Mouse (Mus musculus): ENCODE measurements around the gene Gm11639. TPM values are rescaled to one million over a fixed set of nuclear protein-coding genes. Genes with fewer than 3 reads are reported as not detected.
"Not testable (repeated sequence)": the region's sequence is repeated elsewhere in the genome, so short reads cannot be mapped to it uniquely, and the experiment has no call there.

Gene Gm11639
- polyA plus RNA-seq, 1 experiment from 2014 or later: 0.01 TPM

DNA sequence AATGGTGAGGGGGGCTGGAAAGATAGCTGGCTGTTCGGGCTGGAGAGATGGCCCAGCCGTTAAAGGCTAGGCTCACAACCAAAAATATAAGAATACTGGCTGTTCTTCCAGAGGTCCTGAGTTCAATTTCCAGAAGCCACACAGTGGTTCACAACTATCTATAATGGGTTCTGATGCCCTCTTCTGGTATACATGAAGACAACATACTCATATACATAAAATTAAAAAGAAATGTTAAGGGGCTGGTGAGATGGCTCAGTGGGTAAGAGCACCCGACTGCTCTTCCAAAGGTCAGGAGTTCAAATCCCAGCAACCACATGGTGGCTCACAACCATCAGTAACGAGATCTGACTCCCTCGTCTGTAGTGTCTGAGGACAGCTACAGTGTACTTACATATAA lies 436.3 kb downstream of the Gm11639 start:
- not testable (repeated sequence) for H3K27ac ChIP-seq; H3K4me3 ChIP-seq; H3K27me3 ChIP-seq; H3K4me2 ChIP-seq; H3K9ac ChIP-seq; H3K9me3 ChIP-seq; H3K4me1 ChIP-seq; ATAC-seq (ENCODE audit: insufficient number of reproducible peaks, insufficient read depth, low FRiP score, low TSS enrichment, low read depth); H3K36me3 ChIP-seq
- WGBS: 66% methylated on average over 5 of the region's 5 CpGs

DNA sequence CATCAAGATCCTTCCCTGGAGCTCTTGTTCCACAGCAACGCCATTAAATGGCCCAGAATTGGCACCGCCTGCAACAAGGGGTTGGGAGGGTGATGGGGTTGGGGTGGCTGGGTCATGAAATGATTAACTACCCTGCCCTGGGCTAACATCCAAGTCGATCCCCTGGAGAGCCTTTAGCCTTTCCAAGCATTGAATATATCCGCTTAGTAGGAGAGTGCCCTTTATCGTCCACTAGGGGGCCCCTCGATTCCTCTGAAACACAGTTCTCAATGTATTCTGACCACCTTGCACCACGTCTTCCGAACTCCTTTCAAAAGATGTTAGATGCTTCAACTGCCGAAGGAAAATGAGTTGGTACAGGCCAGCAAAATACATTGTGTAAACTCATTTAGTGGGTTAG lies 438.5 kb downstream of the Gm11639 start:
- ATAC-seq (ENCODE audit: insufficient number of reproducible peaks, insufficient read depth, low FRiP score, low TSS enrichment, low read depth): no peak
- Histone ChIP-seq H3K4me2 (no peak overlapping the region), H3K9me3 (no peaks in the 10 kb centered on the region), H3K4me1 (peaks cover 10% of the 10 kb centered on the region), H3K9ac (no peak overlapping the region), H3K27ac (no peak overlapping the region), H3K36me3 (0 out of 2 replicates have a peak, but pooled peaks cover 3% of the 10 kb centered on the region), H3K4me3 (no peak overlapping the region), H3K27me3 (no peaks in the 10 kb centered on the region)
- 5% methylated on average over 9 of the region's 9 CpGs for WGBS

DNA sequence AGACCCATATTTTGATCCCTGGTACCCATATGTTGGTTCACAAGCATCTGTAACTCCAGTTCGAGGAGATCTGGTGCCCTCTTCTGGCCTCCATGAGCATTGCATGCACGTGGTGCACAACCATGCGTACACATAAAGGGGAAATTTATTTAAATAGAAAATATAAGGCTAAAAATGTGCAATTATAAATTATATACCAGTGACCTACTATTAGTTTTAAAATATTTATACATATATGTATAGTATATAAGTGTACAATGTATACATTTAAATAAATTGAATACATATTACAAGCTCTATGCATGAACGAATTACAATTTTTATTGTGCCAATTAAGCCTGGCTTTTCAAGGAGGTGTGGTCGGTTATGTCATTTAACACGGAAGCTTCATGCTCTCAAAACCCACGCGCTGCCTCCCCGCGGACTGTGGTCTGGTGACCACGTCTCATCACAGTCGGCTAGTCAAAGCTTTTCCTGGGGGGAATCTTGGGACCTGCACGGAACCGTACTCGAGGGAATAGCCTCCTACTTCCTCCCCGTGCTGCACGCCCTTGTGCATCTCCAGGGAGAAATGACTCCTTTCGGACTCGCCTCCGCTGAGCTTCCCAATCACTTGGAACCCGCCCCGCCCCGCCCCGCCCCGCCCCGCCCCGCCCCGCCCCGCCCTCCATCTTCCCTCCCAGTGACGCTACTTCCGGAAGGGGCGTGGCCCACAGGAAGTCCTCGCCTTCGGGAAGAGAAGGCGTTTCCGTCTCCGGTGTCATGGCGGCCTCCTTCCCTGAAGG lies 440.4 kb downstream of the Gm11639 start, which contains the start of gene Mettl2:
Gene Mettl2 (plus strand): TSS at position 691 of the 785 bp plus-strand sequence.
- Histone ChIP-seq H3K36me3 (peaks cover 20% of the 10 kb centered on the region), H3K27me3 (no peaks in the 10 kb centered on the region), H3K9ac (peak within 1 kb of the TSS; percentile 83), H3K9me3 (no peaks in the 10 kb centered on the region), H3K4me2 (peak within 1 kb of the TSS; percentile 93), H3K4me3 (peak within 1 kb of the TSS; percentile 98), H3K27ac (peak within 1 kb of the TSS; percentile 55; the same call in 1 of the 2 replicates), H3K4me1 (peaks cover 10% of the 10 kb centered on the region)
- ATAC-seq (ENCODE audit: insufficient number of reproducible peaks, insufficient read depth, low FRiP score, low TSS enrichment, low read depth): peak; percentile 80
- WGBS: 1% methylated on average over 37 of the region's 38 CpGs

DNA sequence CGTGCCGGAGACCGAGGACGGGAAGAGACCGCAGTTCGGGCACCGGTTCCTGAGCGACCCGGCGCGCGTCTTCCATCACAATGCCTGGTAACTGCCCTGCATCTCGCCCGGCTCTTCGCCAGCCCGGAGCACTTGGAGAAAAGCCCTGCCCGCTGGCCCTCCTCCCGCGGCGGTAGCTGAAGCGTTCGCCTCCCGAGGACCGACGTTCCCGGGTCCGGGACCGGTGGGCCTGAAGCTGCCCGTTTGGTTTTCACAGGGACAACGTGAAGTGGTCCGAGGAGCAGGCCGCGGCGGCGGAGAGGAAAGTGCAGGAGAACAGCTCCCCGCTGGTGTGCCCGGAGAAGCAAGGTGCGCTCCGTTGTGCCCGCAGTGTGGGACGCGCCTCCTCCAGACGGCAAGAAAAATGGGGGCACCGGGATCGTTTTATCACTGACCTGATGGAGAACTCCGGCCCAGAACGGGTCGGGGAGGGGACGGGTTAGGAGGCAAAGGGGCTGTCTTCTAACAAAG lies 441.1 kb downstream of the Gm11639 start:
- Histone ChIP-seq H3K9ac (peak overlapping the region; percentile 83), H3K4me1 (peaks cover 10% of the 10 kb centered on the region), H3K4me2 (peak overlapping the region; percentile 93), H3K27ac (no peak overlapping the region), H3K27me3 (no peaks in the 10 kb centered on the region), H3K36me3 (peaks cover 27% of the 10 kb centered on the region), H3K9me3 (no peaks in the 10 kb centered on the region), H3K4me3 (peak overlapping the region; percentile 98)
- under 1% methylated on average over 49 of the region's 49 CpGs for WGBS
- 0 out of 2 replicates have a peak, but pooled peaks have one; percentile 33 for ATAC-seq (ENCODE audit: insufficient number of reproducible peaks, insufficient read depth, low FRiP score, low TSS enrichment, low read depth)

DNA sequence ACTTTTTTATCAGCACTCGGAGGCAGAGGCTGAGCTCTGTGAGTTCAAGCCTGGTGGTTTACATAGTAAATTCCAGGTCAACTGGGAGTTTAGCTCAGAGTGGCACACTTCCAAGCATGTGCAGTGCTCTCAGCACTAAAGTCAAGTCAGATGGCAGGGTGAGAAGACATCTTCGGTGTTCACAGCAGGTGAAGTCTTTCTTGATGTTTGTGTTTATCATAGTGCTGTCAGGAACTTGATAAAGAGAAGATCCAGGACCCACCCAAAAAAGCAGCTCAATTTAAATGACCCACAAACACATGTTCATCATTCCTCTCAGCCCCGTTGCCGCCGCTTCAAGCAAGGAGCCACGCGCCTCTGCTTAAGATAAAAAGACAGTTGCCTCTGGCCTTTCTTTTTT lies 450.2 kb downstream of the Gm11639 start:
- no peak for ATAC-seq (ENCODE audit: insufficient number of reproducible peaks, insufficient read depth, low FRiP score, low TSS enrichment, low read depth)
- Histone ChIP-seq H3K9me3 (no peaks in the 10 kb centered on the region), H3K4me2 (no peak overlapping the region), H3K4me3 (no peak overlapping the region), H3K4me1 (no peaks in the 10 kb centered on the region), H3K27me3 (no peaks in the 10 kb centered on the region), H3K36me3 (peaks cover 97% of the 10 kb centered on the region), H3K9ac (no peak overlapping the region), H3K27ac (no peak overlapping the region)
- 94% methylated on average over 7 of the region's 7 CpGs for WGBS

DNA sequence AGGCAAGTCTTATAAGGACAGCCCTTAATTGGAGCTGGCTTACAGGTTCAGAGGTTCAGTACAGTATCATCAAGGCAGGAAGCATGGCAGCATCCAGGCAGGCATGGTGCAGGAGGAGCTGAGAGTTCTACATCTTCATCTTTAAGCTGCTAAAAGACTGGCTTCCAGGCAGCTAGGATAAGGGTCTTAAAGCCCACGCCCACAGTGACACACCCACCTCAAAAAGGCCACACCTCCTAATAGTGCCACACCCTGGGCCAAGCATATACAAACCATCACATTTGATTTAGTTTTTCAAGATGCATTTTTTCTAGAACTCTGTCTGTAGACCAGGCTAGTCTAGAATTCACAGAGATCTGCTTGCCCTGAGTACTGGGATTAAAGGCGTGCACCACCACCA lies 451.7 kb downstream of the Gm11639 start:
- not testable (repeated sequence) for H3K9ac ChIP-seq; H3K9me3 ChIP-seq; H3K4me3 ChIP-seq; H3K27me3 ChIP-seq; H3K27ac ChIP-seq; H3K4me1 ChIP-seq; ATAC-seq (ENCODE audit: insufficient number of reproducible peaks, insufficient read depth, low FRiP score, low TSS enrichment, low read depth); H3K4me2 ChIP-seq
- H3K36me3 ChIP-seq: peaks cover 90% of the 10 kb centered on the region
- WGBS: 92% methylated on average over 2 of the region's 2 CpGs

DNA sequence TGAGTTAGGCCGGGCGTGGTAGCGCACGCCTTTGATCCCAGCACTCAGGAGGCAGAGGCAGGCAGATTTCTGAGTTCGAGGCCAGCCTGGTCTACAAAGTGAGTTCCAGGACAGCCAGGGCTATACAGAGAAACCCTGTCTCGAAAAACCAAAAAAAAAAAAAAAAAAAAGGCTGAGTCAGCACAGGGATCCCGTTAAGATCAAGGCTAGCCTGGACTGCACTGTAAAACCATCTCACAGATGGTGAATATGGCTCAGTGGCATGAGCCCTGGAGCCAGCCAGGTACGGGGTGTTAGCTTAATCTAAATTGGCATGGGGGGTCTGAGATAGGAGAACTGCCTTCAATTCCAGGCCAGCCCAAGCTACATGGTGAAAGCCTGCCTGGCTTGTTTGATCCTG lies 455.0 kb downstream of the Gm11639 start:
- not testable (repeated sequence) for H3K4me3 ChIP-seq; H3K4me2 ChIP-seq; H3K27ac ChIP-seq; H3K9ac ChIP-seq; H3K9me3 ChIP-seq; ATAC-seq (ENCODE audit: insufficient number of reproducible peaks, insufficient read depth, low FRiP score, low TSS enrichment, low read depth); H3K27me3 ChIP-seq; H3K4me1 ChIP-seq
- H3K36me3 ChIP-seq: peaks cover 57% of the 10 kb centered on the region
- 92% methylated on average over 8 of the region's 8 CpGs for whole genome bisulfite sequencing

DNA sequence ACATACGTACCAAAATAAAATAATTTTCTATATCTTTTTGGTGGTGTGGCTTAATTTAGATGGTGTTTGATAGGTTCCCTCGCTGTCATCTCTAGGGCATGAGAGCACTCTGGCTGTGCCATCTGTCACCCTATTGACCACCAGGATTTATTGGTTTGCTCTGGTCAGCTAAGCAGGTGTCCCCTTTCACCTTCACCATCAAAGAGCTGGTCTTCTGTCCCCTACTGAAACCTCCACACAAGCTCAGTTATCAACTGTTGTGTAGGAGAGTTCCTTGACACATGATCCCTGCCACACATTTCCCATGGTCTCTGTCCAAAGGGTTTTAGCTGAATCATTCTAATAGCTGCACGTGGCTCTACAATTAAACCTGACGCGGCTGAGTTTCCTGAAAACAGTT lies 455.6 kb downstream of the Gm11639 start:
- no peaks in the 10 kb centered on the region for H3K27me3 ChIP-seq
- H3K36me3 ChIP-seq: peaks cover 51% of the 10 kb centered on the region
- H3K4me3 ChIP-seq: no peak overlapping the region
- H3K9me3 ChIP-seq: no peaks in the 10 kb centered on the region
- H3K4me1 ChIP-seq: no peaks in the 10 kb centered on the region
- WGBS: 93% methylated on average over 5 of the region's 5 CpGs
- H3K4me2 ChIP-seq: no peak overlapping the region
- no peak for ATAC-seq (ENCODE audit: insufficient number of reproducible peaks, insufficient read depth, low FRiP score, low TSS enrichment, low read depth)
- no peak overlapping the region for H3K27ac ChIP-seq
- H3K9ac ChIP-seq: no peak overlapping the region

DNA sequence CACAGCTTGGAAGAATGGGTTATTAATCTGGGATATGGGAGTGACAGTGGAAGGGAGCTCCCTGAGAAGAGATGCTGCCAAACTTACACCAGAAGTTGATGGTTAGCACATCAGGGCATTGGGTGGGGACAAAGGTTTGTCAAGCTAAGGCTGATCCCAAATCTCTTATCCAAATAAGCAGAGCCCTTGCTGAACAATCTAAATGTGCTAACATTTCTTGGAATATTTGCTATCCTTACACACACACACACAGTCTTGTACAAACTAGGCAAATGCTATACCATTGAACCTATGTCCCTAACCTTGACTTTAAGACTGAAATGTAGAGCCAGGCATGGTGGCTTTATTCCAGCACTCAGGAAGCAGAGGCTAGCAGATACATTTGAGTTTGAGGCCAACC lies 458.1 kb downstream of the Gm11639 start:
- no peaks in the 10 kb centered on the region for H3K9me3 ChIP-seq
- ATAC-seq (ENCODE audit: insufficient number of reproducible peaks, insufficient read depth, low FRiP score, low TSS enrichment, low read depth): no peak
- no peaks in the 10 kb centered on the region for H3K4me1 ChIP-seq
- H3K36me3 ChIP-seq: peaks cover 27% of the 10 kb centered on the region
- H3K4me2 ChIP-seq: no peak overlapping the region
- no peaks in the 10 kb centered on the region for H3K27me3 ChIP-seq
- no peak overlapping the region for H3K9ac ChIP-seq
- H3K4me3 ChIP-seq: no peak overlapping the region
- no peak overlapping the region for H3K27ac ChIP-seq

DNA sequence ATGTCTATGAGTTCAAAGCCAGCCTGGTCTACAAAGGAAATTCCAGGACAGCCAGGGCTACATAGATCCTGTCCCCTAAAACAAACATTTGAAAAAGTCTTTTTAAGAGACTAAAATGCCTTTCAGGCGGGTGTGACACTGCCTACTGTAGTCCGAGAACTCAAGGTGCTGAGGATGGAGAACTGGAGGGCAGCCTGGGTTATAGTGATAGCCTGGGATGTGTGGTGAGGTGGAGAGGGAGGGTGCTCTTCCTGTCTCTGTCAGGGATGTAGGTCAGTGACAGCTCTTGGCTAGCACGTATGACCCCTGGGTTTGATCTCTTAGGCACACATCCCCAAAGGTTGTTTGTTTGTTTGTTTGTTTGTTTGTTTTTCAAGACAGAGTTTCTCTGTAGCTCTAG lies 458.6 kb downstream of the Gm11639 start:
- Histone ChIP-seq H3K4me3 (no peak overlapping the region), H3K4me1 (no peaks in the 10 kb centered on the region), H3K27ac (no peak overlapping the region), H3K9me3 (no peaks in the 10 kb centered on the region), H3K36me3 (peaks cover 24% of the 10 kb centered on the region), H3K27me3 (no peaks in the 10 kb centered on the region), H3K4me2 (no peak overlapping the region), H3K9ac (no peak overlapping the region)
- no peak for ATAC-seq (ENCODE audit: insufficient number of reproducible peaks, insufficient read depth, low FRiP score, low TSS enrichment, low read depth)
- 82% methylated on average over 3 of the region's 3 CpGs for WGBS

DNA sequence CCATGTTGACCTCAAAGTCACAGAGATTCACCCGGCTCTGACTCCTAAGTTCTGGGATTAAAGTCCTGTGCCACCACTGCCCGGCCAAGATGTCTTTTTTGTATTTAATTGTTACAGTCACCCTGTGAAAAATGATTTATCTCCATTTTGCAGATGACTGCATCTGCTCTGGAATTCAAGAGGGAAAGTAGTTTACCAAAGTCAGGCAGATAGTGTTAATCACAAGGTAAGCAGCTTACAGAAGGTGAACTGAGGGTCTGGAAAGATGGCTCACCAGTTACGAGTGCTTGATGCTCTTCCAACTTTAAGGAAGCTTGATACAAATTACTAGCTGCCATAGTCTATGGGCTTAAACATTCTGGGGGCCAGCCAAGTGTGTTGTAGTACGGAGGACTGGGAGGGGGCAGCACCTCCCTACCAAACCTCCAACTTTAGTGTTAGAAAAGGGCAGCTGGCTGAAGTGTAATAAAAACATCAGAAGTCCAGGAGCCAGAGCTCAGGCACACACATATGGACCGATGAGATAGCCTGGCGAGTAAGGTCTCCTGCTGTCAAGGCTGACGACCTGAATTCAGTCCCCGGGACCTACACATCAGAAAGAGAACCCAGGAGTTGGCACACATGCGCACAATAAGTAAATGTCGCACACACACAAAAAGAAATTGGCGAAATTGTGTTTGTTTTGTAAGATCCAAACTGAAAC lies 459.2 kb downstream of the Gm11639 start:
- Histone ChIP-seq H3K27me3 (no peaks in the 10 kb centered on the region), H3K4me2 (no peak overlapping the region), H3K36me3 (peaks cover 18% of the 10 kb centered on the region), H3K27ac (no peak overlapping the region), H3K4me3 (no peak overlapping the region), H3K9me3 (no peaks in the 10 kb centered on the region), H3K4me1 (no peaks in the 10 kb centered on the region), H3K9ac (no peak overlapping the region)
- WGBS: 83% methylated on average over 11 of the region's 11 CpGs
- no peak for ATAC-seq (ENCODE audit: insufficient number of reproducible peaks, insufficient read depth, low FRiP score, low TSS enrichment, low read depth)

DNA sequence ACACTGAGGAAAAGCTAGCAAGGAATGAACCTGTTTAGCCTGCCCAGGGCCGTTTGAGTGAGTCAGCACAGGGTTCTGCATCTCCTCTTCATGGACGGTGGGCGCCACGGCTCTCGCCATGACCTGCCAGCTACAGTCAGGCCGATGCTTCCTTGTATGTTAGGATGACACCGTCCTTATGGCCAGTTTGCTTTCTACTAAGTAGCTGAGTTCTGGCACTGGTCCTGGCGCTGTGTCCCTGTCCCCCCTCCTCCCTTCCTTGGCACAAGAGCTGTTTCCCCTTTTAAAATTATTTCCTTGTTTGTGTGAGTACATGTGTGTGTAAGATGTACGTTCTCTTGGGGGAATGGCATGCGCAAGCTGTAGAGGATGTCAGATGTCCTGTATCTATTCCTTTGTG lies 459.7 kb downstream of the Gm11639 start:
- H3K4me3 ChIP-seq: no peak overlapping the region
- 89% methylated on average over 10 of the region's 10 CpGs for WGBS
- H3K9ac ChIP-seq: no peak overlapping the region
- peaks cover 13% of the 10 kb centered on the region for H3K36me3 ChIP-seq
- no peak for ATAC-seq (ENCODE audit: insufficient number of reproducible peaks, insufficient read depth, low FRiP score, low TSS enrichment, low read depth)
- no peak overlapping the region for H3K4me2 ChIP-seq
- no peaks in the 10 kb centered on the region for H3K27me3 ChIP-seq
- no peaks in the 10 kb centered on the region for H3K4me1 ChIP-seq
- H3K27ac ChIP-seq: no peak overlapping the region
- H3K9me3 ChIP-seq: no peaks in the 10 kb centered on the region

All from embryonic facial prominence, embryonic 13.5 days (tissue).